Mouse (Mus musculus): ENCODE data around the gene Kcnc2.
"Not testable (repeated sequence)": the region's sequence is repeated elsewhere in the genome, so short reads cannot be mapped to it uniquely, and the experiment has no call there.

The Kcnc2 gene

GRCm38 (mm10) chr10:112270887-112271802, at the start of gene Kcnc2:
Kcnc2 (plus strand) TSS chr10:112271121.
- no peak for DNase-seq (ENCODE audit: low read depth in 2 of 2, low spot score in 2 of 2)

DNA sequence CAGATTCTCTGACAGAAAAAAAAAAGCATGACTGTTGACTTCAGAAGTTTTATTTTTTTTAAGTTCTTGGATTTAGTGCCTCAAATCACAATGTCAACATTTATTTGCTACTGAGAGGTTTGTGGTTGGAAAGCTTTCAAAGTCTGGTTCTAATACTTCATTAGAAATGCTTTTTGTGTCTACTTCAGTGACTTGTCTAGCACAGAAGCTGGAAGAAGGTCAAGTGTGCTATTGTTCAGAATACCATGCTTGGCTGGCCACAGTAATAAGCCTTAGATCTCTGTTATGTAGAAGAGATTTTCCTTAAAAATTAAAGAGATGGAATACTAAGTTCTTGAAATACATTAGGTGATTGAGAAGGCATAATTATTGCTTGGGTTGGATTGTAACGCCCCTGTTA, 43.8 kb upstream of the Kcnc2 start:
- DNase-seq (ENCODE audit: low read depth in 2 of 2, low spot score in 2 of 2), result no peak

- DNase-seq (ENCODE audit: low read depth in 2 of 2, low spot score in 2 of 2), result not testable (repeated sequence)
Measured at GRCm38 (mm10) chr10:112229091-112229843, 41.7 kb upstream of the Kcnc2 start.

GRCm38 (mm10) chr10:112232733-112233132, 38.2 kb upstream of the Kcnc2 start:
- DNase-seq (ENCODE audit: low read depth in 2 of 2, low spot score in 2 of 2), result not testable (repeated sequence)

GRCm38 (mm10) chr10:112235396-112235940, 35.5 kb upstream of the Kcnc2 start:
- not testable (repeated sequence) for DNase-seq (ENCODE audit: low read depth in 2 of 2, low spot score in 2 of 2)

DNA sequence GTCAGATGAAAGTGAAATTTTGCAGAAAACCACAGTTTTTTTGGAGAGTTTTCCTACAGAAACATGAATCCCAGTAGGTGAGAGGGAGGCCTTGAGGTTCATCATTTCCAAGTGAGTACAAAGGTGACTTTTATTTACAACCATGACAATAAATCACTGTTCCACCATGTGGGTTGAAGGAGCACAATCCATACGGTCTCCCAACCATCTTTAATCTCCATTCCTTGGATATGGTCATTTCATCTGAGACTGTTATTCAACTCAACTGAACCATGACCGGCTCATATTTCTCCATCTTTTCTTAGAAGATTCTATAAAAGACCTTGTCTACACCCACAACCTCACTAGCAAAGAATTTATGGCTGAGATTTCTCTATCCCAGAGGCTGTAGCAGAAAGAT, 22.6 kb upstream of the Kcnc2 start:
- no peak for DNase-seq (ENCODE audit: low read depth in 2 of 2, low spot score in 2 of 2)

GRCm38 (mm10) chr10:112263467-112263866, 7.5 kb upstream of the Kcnc2 start:
- DNase-seq (ENCODE audit: low read depth in 2 of 2, low spot score in 2 of 2), result no peak

- DNase-seq (ENCODE audit: low read depth in 2 of 2, low spot score in 2 of 2), result no peak
Measured at GRCm38 (mm10) chr10:112269481-112269880, 1.4 kb upstream of the Kcnc2 start.

DNA sequence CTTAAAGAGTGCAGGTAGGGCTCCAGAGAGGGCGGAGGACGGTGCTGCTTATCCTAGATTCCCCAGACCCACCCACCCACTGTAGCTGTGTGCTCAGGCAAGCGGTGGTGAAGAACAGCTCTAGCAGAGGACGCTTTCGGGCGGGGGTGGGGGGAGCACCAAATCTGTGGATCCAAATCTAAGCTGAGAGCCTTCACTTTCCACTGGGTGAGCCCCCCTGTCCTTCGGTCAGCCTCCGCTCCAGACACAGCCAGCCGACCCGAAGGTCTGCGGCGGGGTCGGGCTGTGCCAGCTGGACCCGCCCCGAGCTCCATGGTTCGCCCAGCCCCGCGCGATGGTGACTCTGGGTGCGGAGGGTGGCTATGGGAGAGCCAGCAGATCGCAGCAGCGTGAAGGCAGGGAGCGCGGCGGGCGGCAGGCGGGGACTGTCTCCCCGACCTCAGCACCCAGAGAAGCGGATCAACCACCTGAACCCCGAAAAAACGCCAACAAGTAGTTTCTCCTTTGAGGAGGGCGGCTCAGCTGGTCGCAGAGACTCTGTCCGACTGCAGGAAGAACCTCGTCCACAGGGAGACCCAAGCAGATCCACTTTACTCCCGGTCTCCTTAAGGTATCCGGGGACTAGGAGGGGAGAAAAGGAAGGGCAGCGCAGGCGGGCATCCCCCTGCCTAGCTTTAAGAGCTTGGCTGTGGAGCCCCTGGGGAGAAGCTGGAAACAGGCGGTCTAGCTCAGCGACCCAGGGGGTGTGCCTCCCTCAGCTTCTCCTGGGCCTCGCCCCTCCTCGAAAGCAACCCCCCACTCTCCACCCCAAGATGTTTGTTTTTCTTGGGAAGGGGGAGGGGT, 761 bp upstream of the Kcnc2 start:
- DNase-seq (ENCODE audit: low read depth in 2 of 2, low spot score in 2 of 2), result no peak

DNA sequence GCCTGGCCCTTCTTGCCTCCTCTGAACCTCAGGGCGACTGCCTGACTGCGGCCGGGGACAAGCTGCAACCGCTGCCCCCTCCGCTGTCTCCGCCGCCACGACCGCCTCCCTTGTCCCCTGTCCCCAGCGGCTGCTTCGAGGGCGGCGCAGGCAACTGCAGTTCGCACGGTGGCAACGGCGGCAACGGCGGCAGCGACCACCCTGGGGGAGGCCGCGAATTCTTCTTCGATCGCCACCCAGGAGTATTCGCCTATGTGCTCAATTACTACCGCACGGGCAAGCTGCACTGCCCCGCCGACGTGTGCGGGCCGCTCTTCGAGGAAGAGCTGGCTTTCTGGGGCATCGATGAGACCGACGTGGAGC, 863 bp downstream of the Kcnc2 start:
- no peak for DNase-seq (ENCODE audit: low read depth in 2 of 2, low spot score in 2 of 2)

DNA sequence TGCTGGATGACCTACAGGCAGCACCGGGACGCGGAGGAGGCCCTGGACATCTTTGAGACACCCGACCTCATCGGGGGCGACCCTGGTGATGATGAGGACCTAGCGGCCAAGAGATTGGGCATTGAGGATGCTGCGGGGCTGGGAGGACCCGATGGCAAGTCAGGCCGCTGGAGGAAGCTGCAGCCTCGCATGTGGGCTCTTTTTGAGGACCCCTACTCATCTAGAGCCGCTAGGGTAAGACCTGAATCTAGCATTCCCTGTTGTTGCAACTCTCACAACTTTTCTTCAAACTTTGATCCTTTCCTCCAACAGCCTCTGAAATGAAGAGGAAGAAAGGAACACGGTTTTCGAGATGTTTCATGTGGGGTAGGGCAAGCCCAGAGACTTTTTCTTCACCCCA, 1.2 kb downstream of the Kcnc2 start:
- DNase-seq (ENCODE audit: low read depth in 2 of 2, low spot score in 2 of 2), result no peak

- DNase-seq (ENCODE audit: low read depth in 2 of 2, low spot score in 2 of 2), result no peak
Measured at GRCm38 (mm10) chr10:112277996-112278395, 7.1 kb downstream of the Kcnc2 start.

DNA sequence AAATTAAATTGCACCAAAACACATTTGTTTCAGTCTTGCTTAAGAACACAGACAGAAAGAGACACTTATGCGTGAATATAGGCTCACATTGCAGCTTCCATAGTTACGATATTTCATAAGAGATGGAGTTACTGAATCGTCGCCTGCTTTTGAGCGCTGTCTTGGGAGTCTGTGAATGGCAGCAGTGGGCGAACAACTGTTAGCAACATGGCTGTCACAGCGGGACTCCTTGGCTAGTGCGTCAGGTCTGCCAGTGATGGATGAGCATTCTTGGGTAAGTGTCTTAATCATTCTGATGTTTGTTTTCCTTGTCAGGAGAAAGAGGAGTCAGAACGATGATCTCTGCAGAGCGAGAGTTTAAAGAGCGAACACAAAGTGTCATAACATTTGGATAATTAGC, 44.2 kb downstream of the Kcnc2 start:
- no peak for DNase-seq (ENCODE audit: low read depth in 2 of 2, low spot score in 2 of 2)

DNA sequence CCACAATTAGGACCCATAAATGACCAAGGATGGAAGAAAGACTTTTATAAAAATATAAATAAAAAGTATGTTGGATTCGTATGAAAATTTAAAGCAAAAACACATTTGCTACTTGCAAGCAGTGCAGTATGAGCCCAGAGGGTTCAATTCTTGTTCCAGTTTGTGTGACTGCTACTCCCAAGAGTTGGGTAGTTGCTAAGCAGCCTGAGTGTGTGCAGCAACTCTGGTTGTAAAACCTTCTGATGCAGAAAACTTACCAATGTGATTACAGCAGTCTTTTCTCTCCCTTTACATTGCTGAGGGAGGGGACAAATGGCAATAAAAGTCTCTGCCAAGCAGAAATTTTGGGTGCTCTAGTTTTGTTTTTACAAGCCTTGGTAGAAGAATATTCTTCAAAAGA, 46.9 kb downstream of the Kcnc2 start:
- no peak for DNase-seq (ENCODE audit: low read depth in 2 of 2, low spot score in 2 of 2)

- DNase-seq (ENCODE audit: low read depth in 2 of 2, low spot score in 2 of 2), result no peak
Measured at GRCm38 (mm10) chr10:112357669-112358362, 86.9 kb downstream of the Kcnc2 start.

GRCm38 (mm10) chr10:112358363-112358704, 87.4 kb downstream of the Kcnc2 start:
- DNase-seq (ENCODE audit: low read depth in 2 of 2, low spot score in 2 of 2), result no peak

DNA sequence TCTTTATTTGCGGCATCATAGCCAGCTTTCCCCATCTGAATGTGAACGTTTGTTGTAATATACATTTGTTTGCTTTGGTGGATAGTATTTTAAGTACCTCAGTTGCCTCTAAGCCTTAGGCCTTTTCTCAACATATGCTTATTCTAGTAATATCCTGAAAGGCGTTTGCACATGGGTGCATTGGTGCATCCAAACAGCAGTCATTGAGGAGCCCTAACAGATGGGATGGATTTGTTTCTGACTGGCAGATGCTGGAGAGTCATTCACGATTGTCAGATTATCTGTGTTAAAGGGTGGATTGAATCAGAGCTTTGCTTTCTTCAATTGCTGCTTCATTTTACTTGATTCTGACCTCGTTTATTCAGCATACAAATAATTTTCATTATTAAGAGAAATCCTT, 89.8 kb downstream of the Kcnc2 start:
- no peak for DNase-seq (ENCODE audit: low read depth in 2 of 2, low spot score in 2 of 2)

GRCm38 (mm10) chr10:112368369-112368768, 97.4 kb downstream of the Kcnc2 start:
- DNase-seq (ENCODE audit: low read depth in 2 of 2, low spot score in 2 of 2), result no peak

DNA sequence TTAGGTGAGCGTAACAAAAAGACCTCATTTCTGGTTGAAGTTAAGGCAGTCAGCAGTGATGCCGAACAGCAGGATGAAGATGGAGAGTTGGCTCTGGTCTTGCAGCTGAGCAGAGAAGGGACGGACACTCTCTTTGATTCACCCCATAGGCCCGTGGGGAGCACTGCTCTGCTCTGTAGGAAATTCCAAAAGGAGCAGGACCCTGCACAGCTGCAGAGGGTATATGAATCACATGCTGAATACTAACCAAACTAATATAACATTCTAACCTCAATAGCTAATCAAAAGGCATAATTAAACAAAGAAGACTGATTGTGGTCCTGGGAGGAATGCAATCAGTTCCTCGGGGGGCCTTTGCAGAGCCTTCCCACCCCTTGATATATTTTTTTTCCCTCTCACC, 106.2 kb downstream of the Kcnc2 start:
- DNase-seq (ENCODE audit: low read depth in 2 of 2, low spot score in 2 of 2), result no peak

DNA sequence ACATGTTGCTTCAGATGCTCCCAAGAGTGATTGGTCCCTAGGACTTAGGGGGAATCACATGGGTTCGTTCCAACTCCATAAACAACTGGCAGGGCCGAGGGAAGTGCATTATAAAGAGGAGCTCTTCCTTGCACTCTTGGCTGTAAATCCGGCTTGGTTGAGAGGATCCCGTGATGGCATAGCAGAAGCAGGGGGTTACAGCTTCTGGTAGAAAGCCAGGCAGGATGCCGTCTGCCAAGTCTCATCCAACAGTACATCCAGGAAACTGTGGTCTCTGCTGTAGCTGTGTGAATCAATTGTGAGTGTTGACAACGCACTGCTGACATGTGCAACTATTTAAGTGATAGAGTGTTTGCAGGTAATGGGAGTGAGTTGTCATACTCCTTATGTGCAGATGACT, 107.5 kb downstream of the Kcnc2 start:
- no peak for DNase-seq (ENCODE audit: low read depth in 2 of 2, low spot score in 2 of 2)

DNA sequence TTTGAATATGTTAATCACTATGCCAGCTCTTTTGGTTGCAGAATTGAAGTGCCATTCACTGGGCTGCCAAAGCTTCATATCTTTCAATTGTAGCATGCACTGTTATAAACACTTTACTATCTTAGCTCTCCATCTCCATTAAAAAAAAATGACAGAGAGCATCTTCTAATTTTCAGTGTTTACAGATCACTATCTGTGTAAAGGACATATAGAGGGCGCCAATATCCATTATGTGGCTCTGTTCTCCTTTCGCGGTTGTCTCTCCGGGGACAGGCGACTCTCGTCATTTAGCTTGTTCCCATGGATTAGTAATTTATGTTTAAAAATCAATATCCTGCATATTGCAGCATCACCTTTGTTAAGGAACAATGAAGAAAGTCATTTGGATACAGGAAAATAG, 109.7 kb downstream of the Kcnc2 start:
- DNase-seq (ENCODE audit: low read depth in 2 of 2, low spot score in 2 of 2), result no peak

Data from CD8-positive naive resting alpha-beta T cell, adult 2 months (primary cell).